Mouse (Mus musculus) stomach, embryonic 14.5 days (tissue): Measurements from ENCODE around the gene Gm5475. TPM values are rescaled to one million over a fixed set of nuclear protein-coding genes. Genes with fewer than 3 reads are reported as not detected.
A peak's percentile ranks its signal among the peaks of the same experiment; 100 is the strongest.
"Not testable (repeated sequence)": the region's sequence is repeated elsewhere in the genome, so short reads cannot be mapped to it uniquely, and the experiment has no call there.

ENCODE experiments used
- ATAC-seq: fragments of 200-750 bp; cut with Nextera tagmentation; 2 replicates; pipeline ENCODE4 v1.8.0; 2017; ENCODE audit warnings: low read depth, moderate TSS enrichment; ENCODE audit not compliant: insufficient number of reproducible peaks, insufficient read depth, low FRiP score
- H3K27ac ChIP-seq: fragments of 300-500 bp; sonication (generic); 2 replicates; pipeline ENCODE4 v1.5.1; 2014; ENCODE audit warnings: mild to moderate bottlenecking, low read length, moderate library complexity, mixed read lengths
- H3K27me3 ChIP-seq: fragments of 300-500 bp; sonication (generic); 2 replicates; pipeline ENCODE4 v1.6.1; 2014; ENCODE audit warnings: low read length, control low read depth, mixed read lengths; ENCODE audit not compliant: control insufficient read depth, insufficient read depth
- H3K36me3 ChIP-seq: fragments of 300-500 bp; sonication (generic); 2 replicates; pipeline ENCODE4 v1.6.1; 2014; ENCODE audit warnings: mild to moderate bottlenecking, control low read depth, low read length, moderate library complexity, mixed read lengths; ENCODE audit not compliant: control insufficient read depth, insufficient read depth
- H3K4me1 ChIP-seq: fragments of 300-500 bp; sonication (generic); 2 replicates; pipeline ENCODE4 v1.6.1; 2014; ENCODE audit warnings: low read length, control low read depth, mixed read lengths; ENCODE audit not compliant: control insufficient read depth, insufficient read depth
- H3K4me2 ChIP-seq: fragments of 300-500 bp; sonication (generic); replicated peaks from 2 replicates; pipeline ENCODE4 v1.6.1; 2014; ENCODE audit warnings: low read depth, low read length, control low read depth
- H3K4me3 ChIP-seq: fragments of 300-500 bp; sonication (generic); 2 replicates; pipeline ENCODE4 v1.5.1; 2014; ENCODE audit warnings: low read depth, low read length, control low read depth
- H3K9ac ChIP-seq: fragments of 300-500 bp; sonication (generic); replicated peaks from 2 replicates; pipeline ENCODE4 v1.6.1; 2014; ENCODE audit warnings: low read depth, mild to moderate bottlenecking, control low read depth, low read length, moderate library complexity, mixed read lengths
- H3K9me3 ChIP-seq: fragments of 300-500 bp; sonication (generic); 2 replicates; pipeline ENCODE4 v1.6.1; 2016; ENCODE audit warnings: low read depth, low read length, control low read depth; ENCODE audit not compliant: control insufficient read depth
- WGBS: fragments of 180-500 bp; shearing (Covaris S2); extraction: QIAGEN DNeasy Blood & Tissue Kit; methylation state at CpG from one replicate; pipeline ENCODE4 v1.1.7; 2014; 5-methylcytosine and 5-hydroxymethylcytosine counted together
- polyA plus RNA-seq: library from polyadenylated mRNA; unstranded; fragments of >200 nt; fragmentation: Nextera tagmentation; extraction: Ambion mirVana; gene quantifications from 2 replicates; pipeline ENCODE4 v1.2.1, GENCODE M21; 2014

Gm5475 gene
- not detected in 2 replicates for polyA plus RNA-seq

DNA sequence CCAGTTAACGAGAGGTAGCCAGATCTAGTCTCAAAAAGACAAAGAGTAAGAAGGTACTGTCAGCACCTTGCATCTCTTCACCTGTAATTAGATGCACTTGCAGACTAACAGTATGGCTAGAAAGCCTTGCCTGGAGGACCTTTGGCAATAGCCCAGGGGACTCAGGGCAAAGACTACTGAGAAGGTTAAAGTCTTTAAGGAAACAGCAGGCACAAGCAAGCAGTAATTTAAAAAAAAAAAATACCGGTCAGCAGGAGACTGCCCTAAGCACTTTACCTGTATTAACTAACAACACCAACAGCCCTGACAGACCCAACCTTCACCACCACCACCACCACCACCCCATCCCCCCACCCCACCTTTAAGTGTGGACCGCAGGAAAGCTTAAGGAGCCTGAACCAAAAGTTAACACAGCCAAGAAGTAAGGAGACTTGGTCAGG lies at the start of gene Gm5475:
Gm5475 (plus strand) TSS at position 390 of the 440 bp plus-strand sequence.
- not testable (repeated sequence) for H3K27me3 ChIP-seq, H3K9me3 ChIP-seq, H3K36me3 ChIP-seq, H3K27ac ChIP-seq, ATAC-seq
- Histone ChIP-seq H3K4me3 (peak within 1 kb of the TSS; percentile 63), H3K4me1 (peaks cover 15% of the 10 kb centered on the region; the same call in 1 of the 2 replicates), H3K9ac (peak within 1 kb of the TSS; percentile 66), H3K4me2 (peak within 1 kb of the TSS; percentile 96)
- 36% methylated on average over 3 of the region's 3 CpGs for WGBS

DNA sequence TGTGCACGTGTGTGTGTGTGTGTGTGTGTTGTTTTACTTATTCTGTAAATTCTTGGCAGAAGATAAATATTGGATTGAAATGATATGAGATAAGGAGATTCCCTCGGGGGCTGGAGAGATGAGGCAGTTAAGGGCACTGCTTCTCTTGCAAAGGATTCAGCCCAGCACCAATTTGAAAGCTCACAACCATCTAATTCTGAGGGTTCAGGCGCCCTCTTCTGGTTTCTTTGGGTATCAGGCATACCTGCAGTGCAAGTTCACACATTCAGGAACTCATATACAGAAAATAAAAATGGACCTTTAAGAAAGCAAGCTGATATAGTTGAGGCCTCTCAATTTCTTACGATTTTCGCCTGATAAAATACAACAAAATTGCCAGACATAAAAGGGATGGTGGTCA lies 46.9 kb upstream of the Gm5475 start:
- H3K27me3 ChIP-seq = no peaks in the 10 kb centered on the region
- no peak for ATAC-seq
- no peak overlapping the region for H3K4me2 ChIP-seq
- 37% methylated on average over 5 of the region's 5 CpGs for WGBS
- H3K27ac ChIP-seq = no peak overlapping the region
- no peak overlapping the region for H3K4me3 ChIP-seq
- no peaks in the 10 kb centered on the region for H3K4me1 ChIP-seq
- H3K9ac ChIP-seq = no peak overlapping the region
- no peaks in the 10 kb centered on the region; the same call in 1 of the 2 replicates for H3K9me3 ChIP-seq
- H3K36me3 ChIP-seq = no peaks in the 10 kb centered on the region

DNA sequence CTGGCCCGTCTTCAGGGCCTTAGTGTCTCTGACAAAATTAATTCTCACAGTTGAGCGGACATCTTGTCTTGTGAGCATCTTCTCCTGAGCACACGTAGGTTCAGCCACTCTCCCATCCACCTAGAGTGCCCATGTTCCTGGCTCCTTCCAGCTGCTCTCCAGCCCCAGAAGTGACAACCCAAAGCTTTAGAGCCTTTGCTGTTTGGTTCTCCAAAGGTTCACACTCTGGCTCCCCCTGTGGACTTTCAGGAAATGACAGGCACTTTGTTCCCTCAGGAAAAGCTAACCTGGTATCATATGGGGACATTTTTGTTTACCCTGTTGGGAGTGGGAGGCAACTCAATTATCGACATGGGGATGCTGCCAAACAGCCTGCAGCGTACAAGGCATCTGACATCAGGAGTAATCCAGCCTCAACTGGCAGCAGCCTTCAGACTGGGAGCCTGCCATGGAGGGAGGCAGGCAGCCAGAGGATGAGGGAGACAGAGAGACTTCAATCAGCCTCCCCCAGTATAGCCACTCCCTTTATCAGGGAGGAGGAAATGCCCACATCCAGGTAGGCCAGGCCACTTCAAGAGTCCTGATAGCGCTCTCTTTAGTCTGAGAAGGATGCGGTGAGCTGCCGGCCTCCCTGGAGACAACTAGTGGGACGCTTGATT lies 44.0 kb upstream of the Gm5475 start:
- H3K4me2 ChIP-seq, H3K36me3 ChIP-seq, H3K4me1 ChIP-seq, ATAC-seq, H3K9me3 ChIP-seq, H3K27ac ChIP-seq, H3K4me3 ChIP-seq, H3K27me3 ChIP-seq, H3K9ac ChIP-seq: not testable (repeated sequence)
- WGBS = 16% methylated on average over 2 of the region's 9 CpGs

DNA sequence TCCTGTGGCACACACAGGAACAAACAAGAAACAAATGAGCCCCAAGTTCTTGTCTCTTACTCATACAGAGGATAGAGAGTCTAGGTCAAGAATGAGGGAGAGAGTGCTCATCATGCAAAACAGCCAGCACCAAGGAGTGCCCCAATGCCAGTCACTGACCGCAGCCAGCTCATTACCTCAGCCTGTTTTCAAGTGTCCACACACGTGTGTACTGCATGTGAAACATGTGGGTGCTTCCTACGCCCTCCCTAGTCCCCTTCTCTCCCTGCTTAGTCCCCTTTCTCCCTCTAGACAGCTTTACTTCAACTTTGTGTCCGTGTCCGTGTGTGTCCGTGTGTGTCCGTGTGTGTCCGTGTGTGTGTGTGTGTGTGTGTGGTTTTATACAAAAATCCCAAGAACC lies 42.3 kb upstream of the Gm5475 start:
- ATAC-seq = no peak
- H3K4me2 ChIP-seq = no peak overlapping the region
- WGBS = 82% methylated on average over 8 of the region's 8 CpGs

DNA sequence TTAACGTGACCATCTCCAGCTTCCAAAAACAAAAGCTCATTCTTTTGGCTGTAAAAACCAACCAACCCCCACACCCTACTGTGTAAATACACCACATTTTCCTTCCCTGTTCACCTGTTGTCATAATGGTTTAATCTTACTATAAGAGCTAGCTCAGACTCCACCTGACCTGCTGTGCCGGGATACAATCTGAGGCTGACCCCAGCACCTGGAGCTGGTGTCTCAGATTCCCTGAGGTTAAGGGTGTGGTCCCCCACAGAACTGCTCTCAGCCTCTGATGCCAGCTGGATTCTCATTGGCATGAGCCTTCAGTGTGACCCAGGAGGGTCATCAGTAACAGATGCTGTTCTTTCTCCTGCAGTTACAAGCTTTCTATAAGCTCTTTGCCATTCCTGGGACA lies 41.8 kb upstream of the Gm5475 start:
- no peak for ATAC-seq

More for the DNA sequence above, 42.3 kb upstream of the Gm5475 start:
- Histone ChIP-seq H3K9ac (no peak overlapping the region), H3K36me3 (no peaks in the 10 kb centered on the region), H3K9me3 (no peaks in the 10 kb centered on the region), H3K4me1 (0 out of 2 replicates have a peak, but pooled peaks cover 3% of the 10 kb centered on the region), H3K4me3 (no peak overlapping the region), H3K27ac (no peak overlapping the region), H3K27me3 (no peaks in the 10 kb centered on the region)

DNA sequence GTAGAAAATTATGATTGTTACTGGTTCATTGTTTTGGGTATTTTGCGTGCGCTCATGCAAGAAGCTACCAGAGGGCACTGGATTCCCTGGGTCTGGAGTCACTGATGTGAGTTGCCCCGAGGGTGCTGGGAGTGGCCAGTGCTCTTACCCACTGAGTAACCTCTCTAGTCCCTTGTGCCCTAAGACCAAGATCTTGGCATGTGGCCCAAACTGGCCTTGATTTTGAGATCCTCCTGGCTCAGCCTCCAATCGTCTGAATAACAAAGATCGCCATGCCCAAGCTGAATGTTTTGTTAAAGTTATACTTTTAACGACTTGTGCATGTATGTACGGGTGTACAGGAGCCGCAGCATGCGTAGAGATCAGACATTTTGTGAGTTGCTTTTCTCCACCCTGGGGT lies 36.2 kb upstream of the Gm5475 start:
- Histone ChIP-seq H3K27me3 (no peaks in the 10 kb centered on the region), H3K9ac (no peak overlapping the region), H3K4me3 (no peak overlapping the region), H3K27ac (no peak overlapping the region), H3K4me2 (no peak overlapping the region), H3K36me3 (no peaks in the 10 kb centered on the region), H3K4me1 (no peaks in the 10 kb centered on the region), H3K9me3 (no peaks in the 10 kb centered on the region)
- no peak for ATAC-seq
- 91% methylated on average over 9 of the region's 9 CpGs for WGBS

More for the DNA sequence above, 41.8 kb upstream of the Gm5475 start:
- WGBS = 31% methylated on average over 2 of the region's 2 CpGs
- Histone ChIP-seq H3K9ac (no peak overlapping the region), H3K27ac (no peak overlapping the region), H3K9me3 (no peaks in the 10 kb centered on the region), H3K4me3 (no peak overlapping the region), H3K4me2 (no peak overlapping the region), H3K4me1 (0 out of 2 replicates have a peak, but pooled peaks cover 3% of the 10 kb centered on the region), H3K36me3 (no peaks in the 10 kb centered on the region), H3K27me3 (no peaks in the 10 kb centered on the region)

DNA sequence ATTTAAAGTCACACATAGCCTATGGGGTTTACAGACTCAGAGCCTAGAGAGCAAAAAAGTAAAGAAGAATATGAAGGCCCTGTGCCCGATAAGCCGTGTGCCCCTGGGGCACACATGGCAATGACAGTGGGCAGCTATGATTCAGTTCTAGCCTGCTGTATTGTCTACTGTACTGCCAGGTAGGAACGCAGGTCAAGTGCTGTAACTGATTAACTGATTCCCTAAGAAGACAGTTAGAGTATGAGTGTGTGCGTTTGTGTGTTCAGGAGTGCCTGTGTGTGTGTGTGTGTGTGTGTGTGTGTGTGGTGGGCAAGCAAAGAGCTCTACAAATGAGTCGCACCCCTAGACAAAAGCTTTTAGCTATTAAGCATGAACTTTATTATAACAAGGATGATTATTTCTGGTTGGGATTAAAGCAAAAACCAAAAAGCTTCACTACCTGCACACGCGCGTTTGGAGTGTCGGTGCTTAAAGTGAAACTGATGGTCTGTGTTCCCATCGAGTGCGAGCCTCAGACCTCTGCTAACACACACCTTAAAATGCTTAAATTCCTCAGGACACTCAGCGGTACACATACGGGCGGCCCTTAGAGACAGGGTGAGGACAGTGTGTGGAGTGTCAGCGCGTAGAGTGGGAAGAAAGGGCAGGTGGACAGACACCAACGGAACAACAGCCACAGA lies 34.3 kb upstream of the Gm5475 start:
- Histone ChIP-seq H3K4me3 (no peak overlapping the region), H3K36me3 (no peaks in the 10 kb centered on the region), H3K27me3 (no peaks in the 10 kb centered on the region), H3K9ac (no peak overlapping the region), H3K27ac (no peak overlapping the region), H3K4me2 (no peak overlapping the region), H3K9me3 (no peaks in the 10 kb centered on the region), H3K4me1 (no peaks in the 10 kb centered on the region)
- no peak for ATAC-seq
- 83% methylated on average over 17 of the region's 17 CpGs for WGBS

DNA sequence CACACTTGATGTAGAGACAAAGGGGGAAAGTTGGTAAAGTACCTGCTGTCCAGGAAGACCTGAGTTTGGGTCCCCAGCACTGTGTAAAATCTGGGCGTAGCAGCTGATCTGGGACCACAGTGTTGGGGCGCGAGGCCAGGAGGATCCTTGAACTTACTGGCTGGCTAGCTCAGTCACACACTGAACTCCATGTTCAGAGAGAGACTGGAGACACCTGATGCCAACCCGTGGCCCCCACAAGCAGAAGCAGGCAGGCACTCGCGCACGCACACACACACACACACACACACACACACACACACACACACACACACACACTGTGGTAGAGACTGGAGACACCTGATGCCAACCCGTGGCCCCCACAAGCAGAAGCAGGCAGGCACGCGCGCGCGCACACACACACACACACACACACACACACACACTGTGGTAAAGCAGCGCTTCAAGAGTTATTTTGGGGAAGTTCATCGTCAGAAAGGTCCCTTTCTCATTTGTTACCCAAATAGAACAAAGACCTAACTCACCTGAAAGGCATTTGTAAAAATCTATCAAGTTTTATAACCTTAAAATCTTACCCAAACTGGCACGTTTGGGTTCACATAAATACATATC lies 33.6 kb upstream of the Gm5475 start:
- Histone ChIP-seq H3K9ac (no peak overlapping the region), H3K4me1 (no peaks in the 10 kb centered on the region), H3K27me3 (no peaks in the 10 kb centered on the region), H3K4me3 (no peak overlapping the region), H3K4me2 (no peak overlapping the region), H3K36me3 (no peaks in the 10 kb centered on the region), H3K9me3 (no peaks in the 10 kb centered on the region), H3K27ac (no peak overlapping the region)
- ATAC-seq = no peak
- 78% methylated on average over 16 of the region's 16 CpGs for WGBS
